Mouse (Mus musculus) lung, postnatal 0 days (tissue): ENCODE data around the gene Lactb. TPM values are rescaled to one million over a fixed set of nuclear protein-coding genes. Genes with fewer than 3 reads are reported as not detected.
A peak's percentile ranks its signal among the peaks of the same experiment; 100 is the strongest.

Experiments
- ATAC-seq: fragments of 200-750 bp; cut with Nextera tagmentation; 2 replicates; pipeline ENCODE4 v1.8.0; 2017; ENCODE audit warnings: moderate library complexity
- DNase-seq: peaks from one replicate; pipeline ENCODE4 v3.0.0-alpha.2; 2016; ENCODE audit warnings: low spot score
- H3K27ac ChIP-seq: fragments of 300-500 bp; sonication (generic); 2 replicates; pipeline ENCODE4 v1.5.1; 2014; ENCODE audit warnings: antibody characterized with exemption, mild to moderate bottlenecking, low read length, mixed read lengths
- H3K27me3 ChIP-seq: fragments of 300-500 bp; sonication (generic); replicated peaks from 2 replicates; pipeline ENCODE4 v1.6.1; 2014; ENCODE audit warnings: low read length, mixed read lengths; ENCODE audit not compliant: insufficient read depth
- H3K36me3 ChIP-seq: fragments of 300-500 bp; sonication (generic); 2 replicates; pipeline ENCODE4 v1.6.1; 2014; ENCODE audit warnings: low read length, mixed read lengths; ENCODE audit not compliant: insufficient read depth
- H3K4me1 ChIP-seq: fragments of 300-500 bp; sonication (generic); 2 replicates; pipeline ENCODE4 v1.6.1; 2014; ENCODE audit warnings: antibody characterized with exemption, low read depth, low read length, mixed read lengths; ENCODE audit not compliant: insufficient read depth
- H3K4me2 ChIP-seq: fragments of 300-500 bp; sonication (generic); replicated peaks from 2 replicates; pipeline ENCODE4 v1.6.1; 2014; ENCODE audit warnings: low read depth, mild to moderate bottlenecking, low read length, moderate library complexity, mixed read lengths
- H3K4me3 ChIP-seq: fragments of 300-500 bp; sonication (generic); 2 replicates; pipeline ENCODE4 v1.5.1; 2014; ENCODE audit warnings: low read depth, low read length
- H3K9ac ChIP-seq: fragments of 300-500 bp; sonication (generic); replicated peaks from 2 replicates; pipeline ENCODE4 v1.6.1; 2014; ENCODE audit warnings: low read depth, mild to moderate bottlenecking
- H3K9me3 ChIP-seq: fragments of 300-500 bp; sonication (generic); 2 replicates; pipeline ENCODE4 v1.6.1; 2016; ENCODE audit warnings: low read length, mixed read lengths
- CTCF ChIP-seq: IDR thresholded peaks from 2 replicates; pipeline ENCODE4 v1.5.1; 2016; ENCODE audit warnings: antibody characterized with exemption, mild to moderate bottlenecking
- EP300 ChIP-seq: IDR thresholded peaks from 2 replicates; pipeline ENCODE4 v1.6.1; 2016; ENCODE audit warnings: antibody characterized with exemption, mild to moderate bottlenecking, control low read depth
- WGBS: fragments of 180-500 bp; shearing (Covaris S2); extraction: QIAGEN DNeasy Blood & Tissue Kit; methylation state at CpG from one replicate; pipeline ENCODE4 v1.1.7; 2014; 5-methylcytosine and 5-hydroxymethylcytosine counted together
- polyA plus RNA-seq: library from polyadenylated mRNA; unstranded; fragments of >200 nt; fragmentation: Nextera tagmentation; extraction: Ambion mirVana; gene quantifications from 2 replicates; pipeline ENCODE4 v1.2.1, GENCODE M21; 2015

Lactb gene
- polyA plus RNA-seq, 1 experiment from 2014 or later: 13.8 TPM

- ATAC-seq: peak; percentile 43; the same call in 1 of the 2 replicates
- H3K27me3 ChIP-seq: no peaks in the 10 kb centered on the region
- peak; percentile 31 for DNase-seq
- 39% methylated on average over 8 of the region's 8 CpGs for WGBS
- H3K4me3 ChIP-seq: no peak overlapping the region
- H3K9me3 ChIP-seq: no peaks in the 10 kb centered on the region
- TF ChIP-seq EP300 (no peak), CTCF (no peak)
- no peak overlapping the region for H3K27ac ChIP-seq
- H3K4me1 ChIP-seq: no peaks in the 10 kb centered on the region
- H3K4me2 ChIP-seq: no peak overlapping the region
- H3K9ac ChIP-seq: no peak overlapping the region
- no peaks in the 10 kb centered on the region for H3K36me3 ChIP-seq
Observed at GRCm38 (mm10) chr9:66937507-66937906, 37.8 kb downstream of the Lactb start.

GRCm38 (mm10) chr9:66933869-66934808, 41.1 kb downstream of the Lactb start:
- Histone ChIP-seq H3K9me3 (no peaks in the 10 kb centered on the region), H3K27me3 (no peaks in the 10 kb centered on the region), H3K36me3 (no peaks in the 10 kb centered on the region), H3K4me2 (no peak overlapping the region), H3K9ac (no peak overlapping the region), H3K4me3 (no peak overlapping the region), H3K27ac (no peak overlapping the region), H3K4me1 (no peaks in the 10 kb centered on the region)
- DNase-seq (no peak), ATAC-seq (no peak)
- WGBS: 79% methylated on average over 19 of the region's 19 CpGs
- TF ChIP-seq EP300: no peak
- no peak for TF ChIP-seq CTCF

- no peak overlapping the region for H3K9ac ChIP-seq
- H3K27me3 ChIP-seq: no peaks in the 10 kb centered on the region
- H3K9me3 ChIP-seq: no peaks in the 10 kb centered on the region
- no peak overlapping the region for H3K4me2 ChIP-seq
- H3K4me3 ChIP-seq: no peak overlapping the region
- TF ChIP-seq EP300 (no peak), CTCF (no peak)
- 43% methylated on average over 7 of the region's 7 CpGs for WGBS
- DNase-seq (no peak), ATAC-seq (no peak)
- no peaks in the 10 kb centered on the region for H3K4me1 ChIP-seq
- H3K27ac ChIP-seq: no peak overlapping the region
- H3K36me3 ChIP-seq: no peaks in the 10 kb centered on the region
Observed at GRCm38 (mm10) chr9:66930351-66930750, 44.9 kb downstream of the Lactb start.

DNA sequence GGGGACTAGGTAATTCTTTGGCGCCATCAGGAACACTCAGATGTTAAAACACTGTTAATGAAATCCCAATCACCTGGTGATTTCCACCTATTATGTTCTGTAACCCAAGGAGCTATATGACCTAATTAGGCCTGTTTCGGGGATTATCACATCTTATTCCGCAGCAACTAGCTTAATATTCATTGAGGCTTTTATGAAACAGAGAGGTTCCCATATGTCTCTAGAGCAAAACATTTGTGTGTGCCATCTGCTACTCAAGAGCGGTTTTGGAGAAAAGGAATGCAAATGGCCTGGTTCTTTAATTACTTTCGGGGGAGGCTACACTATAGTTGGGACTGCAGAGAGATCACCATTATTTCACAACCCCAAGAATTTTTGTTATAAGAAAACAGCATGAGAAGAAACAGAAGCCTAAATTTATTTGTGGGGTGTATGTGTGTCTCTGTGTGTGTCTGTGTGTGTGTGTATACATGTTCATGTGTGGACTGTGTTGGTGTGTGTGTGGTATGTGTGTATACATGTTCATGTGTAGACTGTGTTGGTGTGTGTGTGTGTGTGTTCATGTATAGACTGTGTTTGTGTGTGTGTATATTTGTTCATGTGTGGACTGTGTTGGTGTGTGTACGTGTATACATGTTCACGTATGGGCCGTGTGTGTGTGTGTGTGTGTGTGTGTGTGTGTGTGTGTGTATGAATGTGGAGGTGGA, 47.4 kb downstream of the Lactb start:
- Histone ChIP-seq H3K9me3 (no peaks in the 10 kb centered on the region), H3K9ac (no peak overlapping the region), H3K36me3 (no peaks in the 10 kb centered on the region), H3K27me3 (no peaks in the 10 kb centered on the region), H3K4me3 (no peak overlapping the region), H3K4me1 (no peaks in the 10 kb centered on the region), H3K4me2 (no peak overlapping the region), H3K27ac (no peak overlapping the region)
- ATAC-seq: no peak
- DNase-seq: no peak
- TF ChIP-seq CTCF: no peak
- TF ChIP-seq EP300: no peak
- 92% methylated on average over 8 of the region's 8 CpGs for WGBS

DNA sequence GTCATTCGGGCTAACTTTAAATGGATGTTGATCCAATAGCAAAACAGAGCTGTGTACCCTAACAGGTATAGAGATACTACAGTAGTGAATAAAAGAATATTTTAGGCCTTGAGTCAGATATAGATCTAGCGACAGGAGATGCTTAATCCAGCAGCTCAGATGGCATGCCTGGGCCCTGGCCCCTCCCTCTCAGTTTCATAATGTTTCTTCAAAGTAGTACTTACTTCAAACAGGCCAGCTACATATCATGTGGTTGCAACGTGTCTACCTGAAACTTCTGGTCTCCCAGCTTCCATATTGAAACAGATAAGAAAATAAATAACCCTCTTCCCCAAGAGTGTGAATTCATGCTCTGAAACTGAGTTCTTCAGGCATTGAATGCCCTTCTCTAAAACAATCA, 49.4 kb downstream of the Lactb start:
- no peak overlapping the region for H3K9ac ChIP-seq
- 72% methylated on average over 3 of the region's 3 CpGs for WGBS

DNA sequence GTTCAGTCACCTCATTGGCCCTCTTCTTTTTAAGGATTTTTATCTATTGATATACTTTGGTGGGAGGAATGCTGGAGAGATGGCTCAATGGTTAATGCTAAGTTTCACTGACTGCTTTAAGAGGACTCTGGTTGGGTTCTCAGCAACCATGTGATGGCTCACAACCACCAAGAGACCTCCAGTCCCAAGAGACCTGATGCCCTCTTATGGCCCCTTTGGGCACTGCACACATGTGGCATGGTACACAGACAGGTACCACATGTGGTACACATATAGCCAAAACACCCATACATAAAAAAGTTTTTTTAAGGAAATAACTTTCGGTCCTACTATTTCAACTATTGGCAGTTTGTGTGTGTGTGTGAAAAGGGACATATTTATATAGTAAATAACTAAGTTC, 53.2 kb downstream of the Lactb start:
- Histone ChIP-seq H3K36me3 (no peaks in the 10 kb centered on the region), H3K4me3 (no peak overlapping the region)
- 90% methylated on average over 1 of the region's 1 CpGs for WGBS

More for the DNA sequence above, 49.4 kb downstream of the Lactb start:
- DNase-seq: no peak
- no peaks in the 10 kb centered on the region for H3K36me3 ChIP-seq
- ATAC-seq: no peak
- TF ChIP-seq CTCF (no peak), EP300 (no peak)
- H3K4me2 ChIP-seq: no peak overlapping the region
- no peak overlapping the region for H3K4me3 ChIP-seq
- H3K9me3 ChIP-seq: no peaks in the 10 kb centered on the region
- no peak overlapping the region for H3K27ac ChIP-seq
- H3K27me3 ChIP-seq: no peaks in the 10 kb centered on the region
- H3K4me1 ChIP-seq: no peaks in the 10 kb centered on the region

More for the DNA sequence above, 53.2 kb downstream of the Lactb start:
- no peak for ATAC-seq
- Histone ChIP-seq H3K4me2 (no peak overlapping the region), H3K9me3 (no peaks in the 10 kb centered on the region), H3K9ac (no peak overlapping the region), H3K4me1 (peaks cover 1% of the 10 kb centered on the region; the same call in 1 of the 2 replicates), H3K27me3 (no peaks in the 10 kb centered on the region), H3K27ac (no peak overlapping the region)
- DNase-seq: no peak
- no peak for TF ChIP-seq EP300
- peak; percentile 28 for TF ChIP-seq CTCF
